Mouse (Mus musculus): ENCODE measurements around the gene Fbxw4. TPM values are rescaled to one million over a fixed set of nuclear protein-coding genes. Genes with fewer than 3 reads are reported as not detected.

Fbxw4 gene
- polyA plus RNA-seq, 1 experiment from 2014 or later = 3.5 TPM

GRCm38 (mm10) chr19:45573861-45574267 lies 86.2 kb downstream of the Fbxw4 start:
- peak; percentile 58; the same call in 1 of the 2 replicates for ATAC-seq (replicated peaks; ENCODE audit: insufficient number of reproducible peaks, low FRiP score, low TSS enrichment, low read depth)
- no peaks in the 10 kb centered on the region for H3K9me3 ChIP-seq (replicated peaks; ENCODE audit: control insufficient read depth, low read length)
- peak; percentile 75 for DNase-seq (ENCODE audit: low spot score)
- WGBS = 21% methylated on average over 6 of the region's 6 CpGs
- H3K4me2 ChIP-seq (ENCODE audit: low read depth, low read length) = no peak overlapping the region
- no peak overlapping the region for H3K4me3 ChIP-seq (ENCODE audit: low read depth, low read length)
- peaks cover 19% of the 10 kb centered on the region for H3K4me1 ChIP-seq (ENCODE audit: control insufficient read depth, insufficient read depth, low read length)
- H3K36me3 ChIP-seq (replicated peaks; ENCODE audit: control insufficient read depth, insufficient read depth, low read depth, low read length) = no peaks in the 10 kb centered on the region; the same call in 1 of the 2 replicates
- no peak overlapping the region for H3K9ac ChIP-seq (replicated peaks; ENCODE audit: low read length)
- H3K27ac ChIP-seq (replicated peaks; ENCODE audit: low read depth, low read length) = no peak overlapping the region
- no peaks in the 10 kb centered on the region for H3K27me3 ChIP-seq (ENCODE audit: control insufficient read depth, insufficient read depth, low read length)

GRCm38 (mm10) chr19:45573033-45573432 lies 87.1 kb downstream of the Fbxw4 start:
- no peaks in the 10 kb centered on the region; the same call in 1 of the 2 replicates for H3K36me3 ChIP-seq (replicated peaks; ENCODE audit: control insufficient read depth, insufficient read depth, low read depth, low read length)
- H3K27ac ChIP-seq (replicated peaks; ENCODE audit: low read depth, low read length) = no peak overlapping the region
- no peak for ATAC-seq (replicated peaks; ENCODE audit: insufficient number of reproducible peaks, low FRiP score, low TSS enrichment, low read depth)
- no peak overlapping the region for H3K9ac ChIP-seq (replicated peaks; ENCODE audit: low read length)
- DNase-seq (ENCODE audit: low spot score) = no peak
- H3K9me3 ChIP-seq (replicated peaks; ENCODE audit: control insufficient read depth, low read length) = no peaks in the 10 kb centered on the region
- WGBS = 77% methylated on average over 6 of the region's 6 CpGs
- H3K4me3 ChIP-seq (ENCODE audit: low read depth, low read length) = no peak overlapping the region
- no peaks in the 10 kb centered on the region for H3K27me3 ChIP-seq (ENCODE audit: control insufficient read depth, insufficient read depth, low read length)
- peaks cover 19% of the 10 kb centered on the region for H3K4me1 ChIP-seq (ENCODE audit: control insufficient read depth, insufficient read depth, low read length)
- H3K4me2 ChIP-seq (ENCODE audit: low read depth, low read length) = no peak overlapping the region

GRCm38 (mm10) chr19:45567367-45567766 lies 92.7 kb downstream of the Fbxw4 start:
- no peak for DNase-seq (ENCODE audit: low spot score)
- no peaks in the 10 kb centered on the region for H3K27me3 ChIP-seq (ENCODE audit: control insufficient read depth, insufficient read depth, low read length)
- no peak for ATAC-seq (replicated peaks; ENCODE audit: insufficient number of reproducible peaks, low FRiP score, low TSS enrichment, low read depth)
- no peaks in the 10 kb centered on the region for H3K9me3 ChIP-seq (replicated peaks; ENCODE audit: control insufficient read depth, low read length)
- H3K27ac ChIP-seq (replicated peaks; ENCODE audit: low read depth, low read length) = no peak overlapping the region
- no peaks in the 10 kb centered on the region for H3K36me3 ChIP-seq (replicated peaks; ENCODE audit: control insufficient read depth, insufficient read depth, low read depth, low read length)
- H3K4me2 ChIP-seq (ENCODE audit: low read depth, low read length) = no peak overlapping the region
- H3K4me3 ChIP-seq (ENCODE audit: low read depth, low read length) = no peak overlapping the region
- peaks cover 4% of the 10 kb centered on the region for H3K4me1 ChIP-seq (ENCODE audit: control insufficient read depth, insufficient read depth, low read length)
- H3K9ac ChIP-seq (replicated peaks; ENCODE audit: low read length) = no peak overlapping the region; the same call in 1 of the 2 replicates
- 24% methylated on average over 14 of the region's 14 CpGs for WGBS

- ATAC-seq (replicated peaks; ENCODE audit: insufficient number of reproducible peaks, low FRiP score, low TSS enrichment, low read depth) = no peak
- no peak for DNase-seq (ENCODE audit: low spot score)
- 62% methylated on average over 15 of the region's 15 CpGs for WGBS
- no peaks in the 10 kb centered on the region for H3K27me3 ChIP-seq (ENCODE audit: control insufficient read depth, insufficient read depth, low read length)
- no peaks in the 10 kb centered on the region for H3K9me3 ChIP-seq (replicated peaks; ENCODE audit: control insufficient read depth, low read length)
- no peak overlapping the region for H3K27ac ChIP-seq (replicated peaks; ENCODE audit: low read depth, low read length)
- no peak overlapping the region for H3K9ac ChIP-seq (replicated peaks; ENCODE audit: low read length)
- no peak overlapping the region for H3K4me2 ChIP-seq (ENCODE audit: low read depth, low read length)
- H3K36me3 ChIP-seq (replicated peaks; ENCODE audit: control insufficient read depth, insufficient read depth, low read depth, low read length) = no peaks in the 10 kb centered on the region
- peaks cover 4% of the 10 kb centered on the region for H3K4me1 ChIP-seq (ENCODE audit: control insufficient read depth, insufficient read depth, low read length)
- no peak overlapping the region for H3K4me3 ChIP-seq (ENCODE audit: low read depth, low read length)
Observed at GRCm38 (mm10) chr19:45565925-45566715, 94.0 kb downstream of the Fbxw4 start.

GRCm38 (mm10) chr19:45560153-45560890 lies 99.8 kb downstream of the Fbxw4 start, which contains the start of the genes Poll and Gm17018:
Gene Poll (minus strand): TSS chr19:45560531.
Gene Gm17018 (plus strand): TSS chr19:45560615.
- Histone ChIP-seq H3K4me3 (ENCODE audit: low read depth, low read length) (peak within 1 kb of the TSS; percentile 70), H3K9ac (replicated peaks; ENCODE audit: low read length) (peak within 1 kb of the TSS; percentile 69), H3K4me2 (ENCODE audit: low read depth, low read length) (peak within 1 kb of the TSS; percentile 74), H3K36me3 (replicated peaks; ENCODE audit: control insufficient read depth, insufficient read depth, low read depth, low read length) (no peaks in the 10 kb centered on the region), H3K4me1 (ENCODE audit: control insufficient read depth, insufficient read depth, low read length) (no peaks in the 10 kb centered on the region), H3K27ac (replicated peaks; ENCODE audit: low read depth, low read length) (no peak within 1 kb of the TSS; the same call in 1 of the 2 replicates), H3K9me3 (replicated peaks; ENCODE audit: control insufficient read depth, low read length) (no peaks in the 10 kb centered on the region), H3K27me3 (ENCODE audit: control insufficient read depth, insufficient read depth, low read length) (no peaks in the 10 kb centered on the region)
- DNase-seq (ENCODE audit: low spot score) (peak; percentile 92), ATAC-seq (replicated peaks; ENCODE audit: insufficient number of reproducible peaks, low FRiP score, low TSS enrichment, low read depth) (peak; percentile 68)
- under 1% methylated on average over 35 of the region's 35 CpGs for WGBS

- DNase-seq (ENCODE audit: low spot score) (no peak), ATAC-seq (replicated peaks; ENCODE audit: insufficient number of reproducible peaks, low FRiP score, low TSS enrichment, low read depth) (no peak)
- Histone ChIP-seq H3K9ac (replicated peaks; ENCODE audit: low read length) (no peak overlapping the region), H3K27ac (replicated peaks; ENCODE audit: low read depth, low read length) (no peak overlapping the region), H3K4me1 (ENCODE audit: control insufficient read depth, insufficient read depth, low read length) (no peaks in the 10 kb centered on the region), H3K4me3 (ENCODE audit: low read depth, low read length) (no peak overlapping the region), H3K9me3 (replicated peaks; ENCODE audit: control insufficient read depth, low read length) (no peaks in the 10 kb centered on the region), H3K36me3 (replicated peaks; ENCODE audit: control insufficient read depth, insufficient read depth, low read depth, low read length) (no peaks in the 10 kb centered on the region), H3K27me3 (ENCODE audit: control insufficient read depth, insufficient read depth, low read length) (no peaks in the 10 kb centered on the region), H3K4me2 (ENCODE audit: low read depth, low read length) (no peak overlapping the region)
- 94% methylated on average over 11 of the region's 11 CpGs for WGBS
Observed at GRCm38 (mm10) chr19:45554136-45554535, 106.0 kb downstream of the Fbxw4 start.

GRCm38 (mm10) chr19:45552187-45552586 lies 107.9 kb downstream of the Fbxw4 start:
- H3K36me3 ChIP-seq (replicated peaks; ENCODE audit: control insufficient read depth, insufficient read depth, low read depth, low read length) = no peaks in the 10 kb centered on the region
- H3K9ac ChIP-seq (replicated peaks; ENCODE audit: low read length) = no peak overlapping the region
- no peaks in the 10 kb centered on the region for H3K9me3 ChIP-seq (replicated peaks; ENCODE audit: control insufficient read depth, low read length)
- WGBS = 57% methylated on average over 6 of the region's 6 CpGs
- DNase-seq (ENCODE audit: low spot score) (no peak), ATAC-seq (replicated peaks; ENCODE audit: insufficient number of reproducible peaks, low FRiP score, low TSS enrichment, low read depth) (no peak)
- H3K4me2 ChIP-seq (ENCODE audit: low read depth, low read length) = no peak overlapping the region
- H3K4me3 ChIP-seq (ENCODE audit: low read depth, low read length) = no peak overlapping the region
- no peaks in the 10 kb centered on the region for H3K27me3 ChIP-seq (ENCODE audit: control insufficient read depth, insufficient read depth, low read length)
- H3K4me1 ChIP-seq (ENCODE audit: control insufficient read depth, insufficient read depth, low read length) = no peaks in the 10 kb centered on the region; the same call in 1 of the 2 replicates
- H3K27ac ChIP-seq (replicated peaks; ENCODE audit: low read depth, low read length) = no peak overlapping the region

- Histone ChIP-seq H3K4me2 (ENCODE audit: low read depth, low read length) (no peak overlapping the region), H3K27me3 (ENCODE audit: control insufficient read depth, insufficient read depth, low read length) (no peaks in the 10 kb centered on the region), H3K4me3 (ENCODE audit: low read depth, low read length) (no peak overlapping the region), H3K36me3 (replicated peaks; ENCODE audit: control insufficient read depth, insufficient read depth, low read depth, low read length) (no peaks in the 10 kb centered on the region), H3K27ac (replicated peaks; ENCODE audit: low read depth, low read length) (no peak overlapping the region), H3K9ac (replicated peaks; ENCODE audit: low read length) (no peak overlapping the region), H3K9me3 (replicated peaks; ENCODE audit: control insufficient read depth, low read length) (no peaks in the 10 kb centered on the region), H3K4me1 (ENCODE audit: control insufficient read depth, insufficient read depth, low read length) (no peaks in the 10 kb centered on the region; the same call in 1 of the 2 replicates)
- ATAC-seq (replicated peaks; ENCODE audit: insufficient number of reproducible peaks, low FRiP score, low TSS enrichment, low read depth) = no peak
- DNase-seq (ENCODE audit: low spot score) = no peak
- 76% methylated on average over 4 of the region's 4 CpGs for WGBS
Observed at GRCm38 (mm10) chr19:45549948-45550347, 110.2 kb downstream of the Fbxw4 start.

Data from embryonic facial prominence, embryonic 11.5 days (tissue).